Mouse (Mus musculus): ENCODE measurements around the gene Rin2.

DNA sequence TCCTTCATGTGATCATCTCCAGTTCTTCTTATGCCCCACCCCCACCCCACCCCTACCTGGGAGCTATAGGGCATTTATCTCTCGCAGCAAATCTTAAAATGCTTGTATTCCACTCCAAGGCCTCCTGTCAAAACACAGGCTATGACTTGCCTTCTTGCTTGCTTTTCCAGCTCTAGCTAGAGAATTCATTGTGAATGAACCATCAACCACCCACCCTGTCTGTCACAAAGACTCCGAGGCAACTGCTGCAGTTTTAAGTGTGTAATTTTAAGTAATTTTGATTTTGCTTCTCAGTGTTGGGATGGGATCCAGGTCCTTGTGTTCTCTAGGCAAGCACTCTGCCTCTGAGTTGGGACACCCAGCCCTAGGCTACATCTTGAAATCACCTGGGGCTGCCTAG lies 215.6 kb downstream of the Rin2 start:
- no peak for TF ChIP-seq POLR2A (IDR thresholded peaks at IDR 0.05; ENCODE audit: insufficient read length, low read depth)
- no peak for TF ChIP-seq POLR2AphosphoS2 (IDR thresholded peaks at IDR 0.05; ENCODE audit: insufficient read length, low read depth)
- no peak for TF ChIP-seq TCF3 (IDR thresholded peaks at IDR 0.05; ENCODE audit: insufficient read length, low read depth)
- TF ChIP-seq MAX (IDR thresholded peaks at IDR 0.05; ENCODE audit: low read depth) = no peak
- no peak for TF ChIP-seq USF1 (IDR thresholded peaks at IDR 0.05; ENCODE audit: low read depth)
- no peak for TF ChIP-seq MYOD1 (IDR thresholded peaks at IDR 0.05; ENCODE audit: control insufficient read depth in 1 of 3, insufficient read length in 2 of 3, low read depth in 2 of 3)
- TF ChIP-seq CEBPB (IDR thresholded peaks at IDR 0.05; ENCODE audit: insufficient read depth, poor library complexity, severe bottlenecking) = no peak
- no peak for TF ChIP-seq TCF12 (IDR thresholded peaks at IDR 0.05; ENCODE audit: insufficient read depth, poor library complexity, severe bottlenecking)
- TF ChIP-seq MYOG (IDR thresholded peaks at IDR 0.05; ENCODE audit: control insufficient read depth in 1 of 3, insufficient read depth in 1 of 3, insufficient read length in 2 of 3, low read depth in 2 of 3) = no peak
- no peak for TF ChIP-seq E2F4 (IDR thresholded peaks at IDR 0.05; ENCODE audit: insufficient read depth)
- no peak for TF ChIP-seq SRF (IDR thresholded peaks at IDR 0.05; ENCODE audit: control insufficient read depth, insufficient read length, low read depth)
- TF ChIP-seq REST (IDR thresholded peaks at IDR 0.05; ENCODE audit: insufficient read depth, insufficient read length) = no peak
